Mouse (Mus musculus) hindbrain, postnatal 0 days (tissue): Measurements from ENCODE around the gene Wipf3. TPM values are rescaled to one million over a fixed set of nuclear protein-coding genes. Genes with fewer than 3 reads are reported as not detected.

Experiments
- ATAC-seq: fragments of 200-750 bp; cut with Nextera tagmentation; 2 replicates; pipeline ENCODE4 v1.8.0; 2017; ENCODE audit warnings: mild to moderate bottlenecking, moderate TSS enrichment, moderate library complexity
- DNase-seq: peaks from one replicate; pipeline ENCODE4 v3.0.0-alpha.2; 2015; ENCODE audit warnings: low spot score
- H3K27ac ChIP-seq: fragments of 300-500 bp; sonication (generic); 2 replicates; pipeline ENCODE4 v1.5.1; 2014; ENCODE audit warnings: mild to moderate bottlenecking
- H3K27me3 ChIP-seq: fragments of 300-500 bp; sonication (generic); 2 replicates; pipeline ENCODE4 v1.6.1; 2014; ENCODE audit warnings: low read length, mixed read lengths; ENCODE audit not compliant: insufficient read depth
- H3K36me3 ChIP-seq: fragments of 300-500 bp; sonication (generic); 2 replicates; pipeline ENCODE4 v1.6.1; 2014; ENCODE audit warnings: low read length, mixed read lengths; ENCODE audit not compliant: insufficient read depth
- H3K4me1 ChIP-seq: fragments of 300-500 bp; sonication (generic); 2 replicates; pipeline ENCODE4 v1.6.1; 2014; ENCODE audit warnings: antibody characterized with exemption, low read length, mixed read lengths; ENCODE audit not compliant: insufficient read depth
- H3K4me2 ChIP-seq: fragments of 300-500 bp; sonication (generic); 2 replicates; pipeline ENCODE4 v1.6.1; 2014; ENCODE audit warnings: low read depth, mild to moderate bottlenecking, low read length, moderate library complexity, mixed read lengths
- H3K4me3 ChIP-seq: fragments of 300-500 bp; sonication (generic); 2 replicates; pipeline ENCODE4 v1.5.1; 2014; ENCODE audit warnings: low read length
- H3K9ac ChIP-seq: fragments of 300-500 bp; sonication (generic); replicated peaks from 2 replicates; pipeline ENCODE4 v1.6.1; 2014; ENCODE audit warnings: mild to moderate bottlenecking, low read length, moderate library complexity, mixed read lengths
- H3K9me3 ChIP-seq: fragments of 300-500 bp; sonication (generic); 2 replicates; pipeline ENCODE4 v1.6.1; 2016; ENCODE audit warnings: low read length, mixed read lengths
- CTCF ChIP-seq: IDR thresholded peaks from 2 replicates; pipeline ENCODE4 v1.5.1; 2016; ENCODE audit warnings: antibody characterized with exemption, control low read depth, low read depth
- WGBS: fragments of 180-500 bp; shearing (Covaris S2); extraction: QIAGEN DNeasy Blood & Tissue Kit; methylation state at CpG from one replicate; pipeline ENCODE4 v1.1.7; 2014; 5-methylcytosine and 5-hydroxymethylcytosine counted together
- polyA plus RNA-seq: library from polyadenylated mRNA; unstranded; fragments of >200 nt; fragmentation: Nextera tagmentation; extraction: Ambion mirVana; gene quantifications from 2 replicates; pipeline ENCODE4 v1.2.1, GENCODE M21; 2015
- total RNA-seq: library from RNA; depleted of rRNA; stranded (reverse); fragments of >200 nt; gene quantifications from 2 replicates; pipeline ENCODE4 v1.2.3, GENCODE M21; 2014

Gene Wipf3
- total and polyA plus RNA-seq, 2 experiments from 2014 or later = 1.0 to 4.2 TPM

DNA sequence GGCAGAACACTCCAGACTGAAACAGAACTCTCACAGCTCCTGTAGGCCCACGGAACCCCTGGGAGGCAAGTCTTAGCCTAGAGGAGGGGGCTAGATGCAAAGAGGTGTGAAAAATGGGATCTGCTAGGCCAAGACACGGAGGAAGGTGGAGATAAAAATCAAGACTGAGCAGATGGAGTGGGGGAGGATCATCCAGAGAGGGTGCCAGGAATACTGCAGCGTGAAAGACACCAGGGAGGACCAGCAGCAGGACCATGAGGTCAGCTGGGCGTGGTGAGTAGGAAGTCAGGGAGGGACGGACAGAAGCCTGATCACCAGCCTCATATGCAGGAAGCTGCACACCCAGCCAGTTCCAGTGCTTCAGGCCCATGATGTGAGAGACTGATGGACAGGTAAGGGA lies 89.4 kb downstream of the Wipf3 start:
- ATAC-seq (peak; percentile 48; the same call in 1 of the 2 replicates), DNase-seq (peak; percentile 25)
- Histone ChIP-seq H3K9ac (no peak overlapping the region), H3K27ac (0 out of 2 replicates have a peak overlapping the region, but pooled peaks have one; percentile 7), H3K27me3 (no peaks in the 10 kb centered on the region), H3K4me2 (no peak overlapping the region), H3K9me3 (no peaks in the 10 kb centered on the region), H3K4me1 (no peaks in the 10 kb centered on the region), H3K36me3 (peaks cover 18% of the 10 kb centered on the region), H3K4me3 (no peak overlapping the region)
- 58% methylated on average over 5 of the region's 5 CpGs for WGBS
- no peak for TF ChIP-seq CTCF

DNA sequence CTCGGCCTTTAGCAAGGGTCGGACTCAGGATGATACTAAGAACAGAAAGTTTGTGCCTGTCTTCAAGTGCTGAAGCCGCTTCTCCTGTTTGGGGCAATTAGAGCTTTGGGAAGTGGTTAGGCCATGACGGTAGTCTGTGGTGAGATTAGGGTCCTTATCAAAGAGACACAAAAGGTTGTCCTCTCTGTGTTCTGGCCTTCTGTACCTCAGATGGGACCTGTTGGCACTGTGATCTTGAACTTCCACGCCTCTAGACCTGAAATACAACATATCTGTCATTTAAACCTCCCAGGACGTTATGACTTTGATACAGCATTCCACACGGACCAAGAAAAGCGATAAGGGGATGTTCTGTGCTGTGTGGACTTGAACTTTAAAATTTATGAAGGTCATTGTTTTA lies 99.3 kb downstream of the Wipf3 start:
- 95% methylated on average over 8 of the region's 8 CpGs for WGBS

DNA sequence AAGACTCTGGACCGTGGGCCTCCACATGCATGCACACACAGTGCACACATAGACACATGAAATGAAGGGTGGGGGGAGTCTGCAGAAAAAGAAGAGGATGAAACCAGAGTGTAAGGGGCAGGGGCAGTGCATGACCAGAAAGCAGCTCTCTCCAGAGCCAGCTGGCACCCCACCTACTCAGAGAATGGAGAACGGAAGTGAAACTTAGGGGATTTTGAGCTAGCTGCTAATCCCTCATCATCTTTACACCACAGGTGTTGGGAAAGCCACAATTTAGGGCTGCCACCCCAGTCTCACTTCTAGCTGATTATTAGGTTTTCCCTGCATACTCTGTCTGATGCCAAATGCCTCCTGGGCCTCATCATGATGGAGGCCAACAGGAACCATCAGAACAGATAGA lies 100.8 kb downstream of the Wipf3 start:
- no peak for TF ChIP-seq CTCF
- ATAC-seq (no peak), DNase-seq (no peak)
- Histone ChIP-seq H3K4me1 (peaks cover 11% of the 10 kb centered on the region; the same call in 1 of the 2 replicates), H3K36me3 (peaks cover 19% of the 10 kb centered on the region), H3K9ac (no peak overlapping the region), H3K27ac (no peak overlapping the region; the same call in 1 of the 2 replicates), H3K27me3 (no peaks in the 10 kb centered on the region), H3K4me2 (no peak overlapping the region), H3K9me3 (no peaks in the 10 kb centered on the region), H3K4me3 (no peak overlapping the region)
- WGBS = 72% methylated on average over 2 of the region's 2 CpGs

More for the DNA sequence above, 99.3 kb downstream of the Wipf3 start:
- Histone ChIP-seq H3K4me1 (peaks cover 11% of the 10 kb centered on the region; the same call in 1 of the 2 replicates), H3K27ac (no peak overlapping the region), H3K4me2 (no peak overlapping the region), H3K27me3 (no peaks in the 10 kb centered on the region), H3K9ac (no peak overlapping the region), H3K36me3 (peaks cover 25% of the 10 kb centered on the region), H3K9me3 (no peaks in the 10 kb centered on the region), H3K4me3 (no peak overlapping the region)
- no peak for ATAC-seq
- no peak for TF ChIP-seq CTCF
- DNase-seq = no peak

DNA sequence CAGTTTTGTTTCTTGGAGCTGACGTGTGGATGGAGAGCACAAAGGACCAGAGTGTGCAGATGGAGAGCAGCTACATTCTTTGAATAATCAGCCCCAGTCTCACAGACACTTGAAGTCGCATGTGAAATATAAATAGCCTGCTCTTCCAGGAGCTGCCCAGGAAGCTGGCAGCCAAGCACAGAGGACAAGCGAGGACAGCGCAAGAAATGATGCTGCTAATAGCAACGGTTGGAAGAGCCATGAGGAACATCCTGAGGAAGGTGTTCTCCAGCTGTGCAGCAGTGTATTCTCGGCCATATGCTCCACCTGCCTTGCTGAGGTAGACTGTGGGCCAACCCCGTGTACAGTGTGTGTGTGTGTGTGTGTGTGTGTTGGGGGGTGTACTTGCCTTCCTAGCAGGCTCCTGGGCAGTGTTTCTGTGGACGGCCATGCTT lies 101.7 kb downstream of the Wipf3 start:
- no peak for TF ChIP-seq CTCF
- Histone ChIP-seq H3K36me3 (peaks cover 15% of the 10 kb centered on the region), H3K27ac (peak overlapping the region; percentile 58; the same call in 1 of the 2 replicates), H3K4me3 (no peak overlapping the region), H3K4me2 (no peak overlapping the region), H3K4me1 (peaks cover 11% of the 10 kb centered on the region; the same call in 1 of the 2 replicates), H3K9ac (no peak overlapping the region), H3K27me3 (no peaks in the 10 kb centered on the region), H3K9me3 (no peaks in the 10 kb centered on the region)
- ATAC-seq = peak; percentile 87
- peak; percentile 76 for DNase-seq
- WGBS = 27% methylated on average over 8 of the region's 8 CpGs

DNA sequence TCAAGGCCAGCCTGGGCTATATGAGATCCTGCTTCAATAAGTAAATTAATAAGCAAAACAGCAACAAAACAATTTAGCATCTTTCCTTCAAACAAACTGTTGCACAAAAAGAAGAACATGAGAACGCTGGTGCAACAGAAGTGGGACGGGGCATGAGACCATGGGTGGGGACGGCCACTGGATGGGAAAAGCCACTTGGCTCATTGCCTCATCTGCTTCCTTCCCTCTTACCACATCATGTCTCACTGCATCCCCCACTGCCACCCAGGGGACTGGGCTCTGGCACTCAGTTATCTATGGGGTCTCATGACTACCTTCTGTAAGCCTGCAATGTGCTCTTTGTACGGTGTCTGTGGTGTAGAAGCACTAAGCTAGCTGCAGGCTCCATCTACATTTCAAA lies 106.1 kb downstream of the Wipf3 start:
- 86% methylated on average over 4 of the region's 4 CpGs for WGBS
- H3K4me1 ChIP-seq = peaks cover 11% of the 10 kb centered on the region; the same call in 1 of the 2 replicates
- no peak overlapping the region for H3K9ac ChIP-seq
- DNase-seq = no peak
- no peak for ATAC-seq
- H3K4me3 ChIP-seq = no peak overlapping the region
- H3K36me3 ChIP-seq = peaks cover 4% of the 10 kb centered on the region; the same call in 1 of the 2 replicates
- H3K27me3 ChIP-seq = no peaks in the 10 kb centered on the region
- TF ChIP-seq CTCF = no peak
- H3K4me2 ChIP-seq = no peak overlapping the region
- no peak overlapping the region for H3K27ac ChIP-seq
- H3K9me3 ChIP-seq = no peaks in the 10 kb centered on the region

DNA sequence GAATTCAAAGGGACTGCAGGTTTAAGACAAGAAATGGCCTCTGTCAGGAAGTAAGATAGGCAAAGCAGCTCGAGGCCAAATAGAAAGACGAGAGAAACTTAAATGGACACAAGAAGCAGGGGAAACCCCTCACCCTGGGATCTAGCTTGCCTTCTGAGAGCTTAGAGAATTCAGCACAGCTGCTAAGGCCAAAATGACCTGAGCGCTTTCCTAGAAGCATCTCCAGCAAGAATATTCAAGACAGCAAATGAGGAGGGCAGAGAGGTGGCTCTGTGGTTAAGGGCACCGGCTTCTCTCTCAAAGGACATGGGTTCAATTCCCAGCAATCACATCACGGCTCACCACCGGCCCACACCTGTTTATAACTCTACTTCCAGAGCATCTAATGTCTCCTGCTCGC lies 107.7 kb downstream of the Wipf3 start:
- Histone ChIP-seq H3K9ac (no peak overlapping the region), H3K9me3 (no peaks in the 10 kb centered on the region), H3K4me2 (no peak overlapping the region), H3K4me3 (no peak overlapping the region), H3K27me3 (no peaks in the 10 kb centered on the region), H3K36me3 (no peaks in the 10 kb centered on the region), H3K4me1 (no peaks in the 10 kb centered on the region; the same call in 1 of the 2 replicates), H3K27ac (no peak overlapping the region)
- ATAC-seq (no peak), DNase-seq (no peak)
- TF ChIP-seq CTCF = no peak
- WGBS = 84% methylated on average over 7 of the region's 7 CpGs

DNA sequence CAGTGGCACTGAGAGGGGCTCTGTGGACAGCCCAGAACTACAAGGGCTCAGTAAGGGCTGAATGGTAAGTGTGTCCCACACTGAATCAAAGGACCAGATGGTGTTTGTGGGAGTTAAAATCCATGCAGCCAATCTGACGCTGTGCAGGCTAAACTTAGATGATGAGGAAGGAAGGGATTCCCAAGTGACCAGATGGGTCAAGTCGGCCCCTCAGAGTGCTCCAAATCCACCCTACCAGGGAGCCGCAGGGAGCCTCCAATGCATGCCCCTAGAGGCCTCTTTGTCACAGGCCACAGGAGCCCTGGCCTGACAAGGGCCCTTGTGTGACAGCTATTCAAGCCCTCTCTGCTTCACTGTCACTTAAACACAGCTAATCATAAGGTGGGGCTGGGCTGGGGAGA lies 109.4 kb downstream of the Wipf3 start:
- no peaks in the 10 kb centered on the region; the same call in 1 of the 2 replicates for H3K36me3 ChIP-seq
- H3K27me3 ChIP-seq = no peaks in the 10 kb centered on the region
- no peaks in the 10 kb centered on the region for H3K9me3 ChIP-seq
- H3K4me2 ChIP-seq = no peak overlapping the region
- TF ChIP-seq CTCF = no peak
- 20% methylated on average over 3 of the region's 3 CpGs for WGBS
- no peaks in the 10 kb centered on the region; the same call in 1 of the 2 replicates for H3K4me1 ChIP-seq
- DNase-seq (no peak), ATAC-seq (peak; percentile 41; the same call in 1 of the 2 replicates)
- H3K27ac ChIP-seq = no peak overlapping the region
- no peak overlapping the region for H3K9ac ChIP-seq
- no peak overlapping the region for H3K4me3 ChIP-seq
